Mouse (Mus musculus): ENCODE results near the gene Adam11. TPM values are rescaled to one million over a fixed set of nuclear protein-coding genes. Genes with fewer than 3 reads are reported as not detected.
A peak's percentile ranks its signal among the peaks of the same experiment; 100 is the strongest.

Adam11 gene
- polyA plus RNA-seq, 1 experiment from 2014 or later, result 32.8 TPM

DNA sequence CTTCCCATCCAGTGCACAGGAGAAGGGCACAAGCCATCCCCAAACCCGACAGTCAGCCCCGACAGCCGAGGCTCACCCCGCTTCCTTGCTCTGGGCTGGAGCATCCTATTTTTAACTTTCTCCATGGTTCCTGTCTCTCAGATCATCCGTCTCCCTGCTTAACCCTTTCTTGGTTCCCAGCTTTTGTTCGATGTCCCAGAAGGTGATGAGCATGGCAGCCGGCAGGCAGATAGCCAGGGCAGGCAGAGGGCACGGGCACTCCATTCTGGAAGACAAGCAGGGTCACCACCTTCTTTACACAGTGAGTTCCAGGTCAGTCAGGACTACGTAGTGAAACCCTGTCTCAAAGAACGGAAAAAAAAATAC, 19.7 kb downstream of the Adam11 start:
- Histone ChIP-seq H3K4me1 (replicated peaks) (peaks cover 22% of the 10 kb centered on the region), H3K9me3 (no peaks in the 10 kb centered on the region), H3K27ac (no peak overlapping the region), H3K4me2 (replicated peaks) (no peak overlapping the region), H3K4me3 (replicated peaks) (no peak overlapping the region), H3K36me3 (peaks cover 19% of the 10 kb centered on the region), H3K9ac (replicated peaks) (no peak overlapping the region), H3K27me3 (peaks cover 4% of the 10 kb centered on the region; the same call in 1 of the 2 replicates)
- no peak for ATAC-seq
- 67% methylated on average over 10 of the region's 10 CpGs for WGBS

DNA sequence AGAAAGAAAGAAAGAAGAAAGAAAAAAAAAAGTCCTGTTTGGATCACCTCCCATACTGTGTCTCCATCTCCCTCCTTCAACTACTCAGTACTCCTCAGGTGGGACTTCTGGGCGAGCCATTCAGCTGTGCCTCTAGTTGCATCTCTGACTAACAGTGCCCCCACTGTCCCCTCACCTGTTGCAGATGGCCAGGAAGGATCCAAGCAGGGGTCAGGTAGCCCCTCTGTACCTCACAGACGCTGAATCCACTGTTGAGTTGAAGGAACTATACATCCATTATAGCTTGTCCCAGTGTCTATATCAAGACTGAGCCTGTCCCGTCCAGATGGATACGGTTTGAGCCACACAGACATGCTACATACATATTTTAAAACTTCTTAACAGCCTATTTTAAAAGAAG, 20.3 kb downstream of the Adam11 start:
- 86% methylated on average over 4 of the region's 4 CpGs for WGBS
- peaks cover 16% of the 10 kb centered on the region for H3K4me1 ChIP-seq (replicated peaks)

DNA sequence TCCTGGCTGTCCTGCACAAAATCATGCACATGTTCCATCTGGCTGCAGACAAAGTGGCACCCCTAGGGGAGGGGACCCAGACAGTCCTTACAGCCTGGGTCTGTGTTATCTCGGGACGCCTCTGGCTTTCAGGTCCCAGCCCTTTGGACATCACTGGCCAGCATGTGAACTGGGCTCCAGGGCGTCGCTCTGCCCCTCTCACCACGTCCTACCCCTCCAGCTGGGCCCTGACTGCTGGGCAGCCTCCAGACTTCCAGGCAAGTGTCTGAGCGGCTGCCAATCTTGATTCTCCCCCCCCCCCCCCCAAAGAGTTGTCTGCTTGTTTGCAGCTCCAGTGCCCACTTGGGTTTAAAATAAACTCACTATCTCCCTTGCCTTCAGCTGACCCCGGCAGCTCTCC, 22.2 kb downstream of the Adam11 start:
- 81% methylated on average over 6 of the region's 7 CpGs for WGBS
- H3K36me3 ChIP-seq, result no peaks in the 10 kb centered on the region
- H3K27me3 ChIP-seq, result no peaks in the 10 kb centered on the region
- H3K4me1 ChIP-seq (replicated peaks), result no peaks in the 10 kb centered on the region; the same call in 1 of the 2 replicates
- no peak for ATAC-seq
- H3K9me3 ChIP-seq, result no peaks in the 10 kb centered on the region
- H3K27ac ChIP-seq, result no peak overlapping the region
- no peak overlapping the region for H3K4me3 ChIP-seq (replicated peaks)
- no peak overlapping the region for H3K4me2 ChIP-seq (replicated peaks)
- H3K9ac ChIP-seq (replicated peaks), result no peak overlapping the region

More for the DNA sequence above, 20.3 kb downstream of the Adam11 start:
- H3K27me3 ChIP-seq, result 0 out of 2 replicates have a peak, but pooled peaks cover 1% of the 10 kb centered on the region
- ATAC-seq, result no peak
- H3K27ac ChIP-seq, result no peak overlapping the region
- no peak overlapping the region for H3K4me2 ChIP-seq (replicated peaks)
- H3K36me3 ChIP-seq, result peaks cover 14% of the 10 kb centered on the region
- H3K9me3 ChIP-seq, result no peaks in the 10 kb centered on the region
- H3K4me3 ChIP-seq (replicated peaks), result no peak overlapping the region
- no peak overlapping the region for H3K9ac ChIP-seq (replicated peaks)

DNA sequence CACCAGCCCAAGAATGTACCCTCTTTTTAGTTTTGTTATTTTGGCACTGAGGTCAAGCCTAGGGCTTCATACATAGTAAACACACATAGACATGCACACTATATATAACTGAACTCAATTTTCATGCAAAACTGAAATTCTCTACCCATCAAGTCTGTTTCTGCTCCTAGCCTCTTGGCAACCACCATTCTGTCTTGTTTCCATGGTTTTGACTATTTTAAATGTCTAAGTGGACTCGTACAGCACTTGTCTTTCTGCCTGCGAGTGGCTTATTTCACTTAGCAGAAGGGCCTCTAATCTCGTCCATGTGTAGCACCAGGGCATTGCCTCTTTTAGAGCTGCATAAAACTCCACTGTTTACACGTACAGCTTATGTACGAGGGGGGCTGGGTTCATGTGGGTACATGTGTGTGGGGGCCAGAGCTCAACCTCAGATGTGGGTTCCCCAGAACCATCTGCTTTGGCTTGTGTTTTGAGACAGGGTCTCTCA, 26.5 kb downstream of the Adam11 start:
- H3K27me3 ChIP-seq, result no peaks in the 10 kb centered on the region
- no peaks in the 10 kb centered on the region for H3K36me3 ChIP-seq
- no peaks in the 10 kb centered on the region for H3K9me3 ChIP-seq
- H3K4me2 ChIP-seq (replicated peaks), result no peak overlapping the region
- no peak overlapping the region for H3K9ac ChIP-seq (replicated peaks)
- H3K4me1 ChIP-seq (replicated peaks), result 0 out of 2 replicates have a peak, but pooled peaks cover 3% of the 10 kb centered on the region
- ATAC-seq, result no peak
- WGBS, result 72% methylated on average over 5 of the region's 5 CpGs
- H3K4me3 ChIP-seq (replicated peaks), result no peak overlapping the region
- H3K27ac ChIP-seq, result no peak overlapping the region

DNA sequence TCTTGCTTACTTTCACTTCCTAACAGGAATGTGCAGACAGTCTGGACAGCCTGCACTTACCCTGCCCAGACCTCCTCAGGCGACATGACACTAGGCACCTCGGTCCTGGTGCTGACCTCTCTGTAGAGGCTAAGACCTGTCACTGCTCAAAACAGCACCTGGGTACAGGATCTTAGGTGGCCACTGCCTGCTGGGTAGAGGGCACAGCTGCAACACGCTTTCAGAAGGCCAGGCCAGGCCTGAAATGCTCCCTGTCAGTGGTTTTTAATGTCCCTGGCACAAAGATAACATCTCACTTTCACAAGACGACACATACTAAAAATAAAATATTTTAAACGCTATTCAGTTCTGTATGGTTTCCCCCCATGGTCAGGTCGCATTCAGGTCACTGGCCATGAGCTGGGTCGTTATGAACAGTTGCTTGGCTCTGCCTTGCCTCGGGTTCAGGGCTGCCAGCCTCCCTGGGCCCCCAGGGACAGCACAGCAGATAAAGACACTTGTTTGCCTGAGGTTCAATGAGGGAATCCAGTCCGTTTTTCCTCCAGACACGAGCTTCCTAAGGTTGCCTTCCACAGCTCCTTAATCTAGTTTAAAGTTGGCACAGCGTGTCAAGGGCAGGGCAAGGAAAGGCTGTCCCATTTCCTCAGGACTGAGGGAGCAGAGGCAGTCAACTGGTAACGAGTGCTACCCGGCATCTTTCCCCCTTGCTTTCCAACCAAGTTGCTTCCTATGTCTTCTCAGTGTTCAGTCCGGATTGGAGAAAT, 30.6 kb downstream of the Adam11 start:
- ATAC-seq, result no peak
- WGBS, result 70% methylated on average over 14 of the region's 14 CpGs
- Histone ChIP-seq H3K27ac (no peak overlapping the region), H3K36me3 (0 out of 2 replicates have a peak, but pooled peaks cover 4% of the 10 kb centered on the region), H3K4me2 (replicated peaks) (no peak overlapping the region), H3K4me3 (replicated peaks) (no peak overlapping the region), H3K9me3 (no peaks in the 10 kb centered on the region), H3K27me3 (no peaks in the 10 kb centered on the region), H3K4me1 (replicated peaks) (0 out of 2 replicates have a peak, but pooled peaks cover 3% of the 10 kb centered on the region), H3K9ac (replicated peaks) (no peak overlapping the region)

DNA sequence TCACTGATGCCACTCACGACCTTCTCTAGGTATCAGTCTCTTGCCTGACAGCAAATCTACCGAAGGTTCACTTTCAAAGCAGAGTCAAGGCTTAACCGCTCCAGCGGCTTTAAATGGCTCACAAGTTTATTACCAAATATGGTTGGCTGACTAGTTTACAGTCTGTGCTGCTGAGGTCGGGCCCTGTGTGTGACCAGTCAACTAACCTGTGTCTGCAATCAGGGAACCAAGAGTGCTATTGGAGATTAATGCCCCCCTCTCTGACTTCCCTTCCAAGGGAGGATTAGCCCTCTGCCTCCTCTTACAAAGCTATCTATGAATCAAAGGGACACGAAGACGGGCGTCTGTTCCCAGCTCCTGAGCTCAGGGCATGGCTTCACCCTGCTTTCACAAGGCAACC, 32.9 kb downstream of the Adam11 start:
- Histone ChIP-seq H3K9me3 (no peaks in the 10 kb centered on the region), H3K4me2 (replicated peaks) (no peak overlapping the region), H3K27ac (no peak overlapping the region), H3K9ac (replicated peaks) (no peak overlapping the region), H3K4me3 (replicated peaks) (no peak overlapping the region), H3K4me1 (replicated peaks) (0 out of 2 replicates have a peak, but pooled peaks cover 3% of the 10 kb centered on the region), H3K36me3 (peaks cover 21% of the 10 kb centered on the region), H3K27me3 (no peaks in the 10 kb centered on the region)
- no peak for ATAC-seq
- WGBS, result 47% methylated on average over 8 of the region's 8 CpGs

DNA sequence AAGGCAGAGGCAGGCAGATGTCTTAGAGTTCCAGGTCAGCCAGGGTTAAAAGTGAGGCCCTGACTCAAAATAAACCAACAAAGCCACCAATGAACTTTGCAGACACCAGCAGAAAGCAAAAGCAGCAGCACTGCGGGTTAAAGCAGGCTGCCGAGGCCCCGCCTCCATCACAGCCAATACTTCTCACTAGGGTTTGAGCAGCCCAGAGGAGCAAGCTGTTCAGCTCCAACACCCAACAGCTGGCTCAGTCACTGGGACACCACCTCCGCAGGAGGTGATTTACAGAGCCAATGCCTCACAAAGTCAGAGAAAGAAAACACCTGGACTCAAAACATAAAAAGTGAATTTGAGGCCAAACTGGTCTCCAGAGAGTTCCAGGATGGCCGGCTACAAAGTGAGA, 42.2 kb downstream of the Adam11 start:
- H3K9me3 ChIP-seq, result 0 out of 2 replicates have a peak, but pooled peaks cover 4% of the 10 kb centered on the region
- peaks cover 54% of the 10 kb centered on the region for H3K36me3 ChIP-seq
- H3K27ac ChIP-seq, result no peak overlapping the region
- no peak for ATAC-seq
- no peaks in the 10 kb centered on the region for H3K27me3 ChIP-seq
- no peaks in the 10 kb centered on the region for H3K4me1 ChIP-seq (replicated peaks)
- H3K4me2 ChIP-seq (replicated peaks), result no peak overlapping the region
- no peak overlapping the region for H3K9ac ChIP-seq (replicated peaks)
- no peak overlapping the region for H3K4me3 ChIP-seq (replicated peaks)
- WGBS, result 88% methylated on average over 5 of the region's 5 CpGs

DNA sequence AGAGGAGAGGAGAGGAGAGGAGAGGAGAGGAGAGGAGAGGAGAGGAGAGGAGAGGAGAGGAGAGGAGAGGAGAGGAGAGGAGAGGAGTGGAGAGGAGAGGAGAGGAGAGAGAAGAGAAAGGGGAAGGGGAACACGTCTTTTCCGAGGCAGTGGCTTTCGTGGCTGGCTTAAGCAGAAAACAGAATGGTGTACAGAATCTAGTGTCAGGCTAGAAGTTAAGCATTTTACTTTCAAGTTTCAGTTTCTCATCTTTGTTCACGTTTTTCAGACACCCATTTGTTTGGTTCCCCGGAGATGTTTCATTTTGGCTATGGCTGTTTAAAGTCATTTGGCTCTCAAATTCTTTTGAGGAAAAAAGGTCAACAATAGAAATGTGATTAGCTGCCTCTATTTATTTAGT, 47.0 kb downstream of the Adam11 start:
- H3K27me3 ChIP-seq, result no peaks in the 10 kb centered on the region
- 0 out of 2 replicates have a peak, but pooled peaks cover 4% of the 10 kb centered on the region for H3K9me3 ChIP-seq
- H3K4me3 ChIP-seq (replicated peaks), result no peak overlapping the region
- no peak overlapping the region for H3K4me2 ChIP-seq (replicated peaks)
- 79% methylated on average over 5 of the region's 5 CpGs for WGBS
- no peak overlapping the region for H3K9ac ChIP-seq (replicated peaks)
- peaks cover 4% of the 10 kb centered on the region; the same call in 1 of the 2 replicates for H3K4me1 ChIP-seq (replicated peaks)
- no peak overlapping the region for H3K27ac ChIP-seq
- peaks cover 14% of the 10 kb centered on the region for H3K36me3 ChIP-seq
- ATAC-seq, result no peak

DNA sequence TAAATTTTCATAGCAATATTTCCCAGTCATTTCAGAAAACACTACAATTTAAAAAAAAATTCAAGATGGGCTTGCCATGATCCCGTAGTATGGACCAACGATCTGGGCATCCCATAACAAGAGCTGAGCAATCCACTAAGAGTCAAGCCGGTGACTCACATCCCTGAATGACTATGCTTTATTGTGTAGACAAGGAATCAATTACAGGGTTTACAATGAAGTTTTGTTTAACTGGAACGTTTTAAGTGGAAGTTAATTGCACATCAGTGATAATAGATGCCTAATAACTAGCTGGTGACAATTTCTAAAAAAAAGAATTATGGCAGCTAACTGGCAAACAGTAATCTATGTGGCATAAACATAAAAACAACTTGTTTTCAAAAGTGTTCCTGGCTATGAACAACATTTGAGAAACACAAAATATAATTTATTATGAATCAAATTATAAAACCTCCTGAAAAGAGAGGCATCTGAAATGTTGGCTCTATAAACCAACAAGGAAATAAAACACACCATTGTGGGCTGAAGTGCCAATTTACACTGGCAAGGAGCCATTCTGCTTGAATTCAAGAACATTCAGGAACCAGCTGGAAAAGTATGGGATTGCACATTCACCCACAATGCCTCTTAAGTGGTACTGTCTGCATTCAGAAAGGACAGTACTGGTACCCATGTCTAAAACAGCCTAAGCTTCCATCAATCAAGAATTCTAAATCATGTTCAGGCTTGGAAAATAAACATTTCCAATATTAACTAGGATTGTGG, 49.7 kb downstream of the Adam11 start:
- Histone ChIP-seq H3K27ac (no peak overlapping the region), H3K27me3 (no peaks in the 10 kb centered on the region), H3K4me2 (replicated peaks) (no peak overlapping the region), H3K9me3 (no peaks in the 10 kb centered on the region), H3K4me3 (replicated peaks) (no peak overlapping the region), H3K4me1 (replicated peaks) (peaks cover 23% of the 10 kb centered on the region), H3K36me3 (no peaks in the 10 kb centered on the region), H3K9ac (replicated peaks) (no peak overlapping the region)
- no peak for ATAC-seq
- 65% methylated on average over 4 of the region's 4 CpGs for WGBS

DNA sequence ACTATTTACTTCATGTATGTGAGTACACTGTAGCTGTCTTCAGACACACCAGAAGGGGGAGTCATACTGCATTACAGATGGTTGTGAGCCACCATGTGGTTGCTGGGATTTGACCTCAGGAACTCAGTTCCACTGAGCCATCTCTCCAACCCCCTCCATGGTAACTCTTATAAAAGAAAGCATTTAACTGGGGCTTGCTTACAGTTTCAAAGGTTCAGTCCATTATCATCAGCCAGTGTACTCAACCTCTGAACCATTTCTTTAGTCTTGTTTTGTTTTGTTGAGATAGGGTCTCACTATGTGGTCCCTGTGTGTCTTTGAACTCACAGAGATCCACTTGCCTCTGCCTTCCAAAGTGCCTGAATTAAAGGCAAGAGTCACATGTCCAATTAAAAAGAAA, 53.6 kb downstream of the Adam11 start:
- Histone ChIP-seq H3K4me2 (replicated peaks) (no peak overlapping the region), H3K9me3 (no peaks in the 10 kb centered on the region), H3K36me3 (no peaks in the 10 kb centered on the region), H3K27me3 (no peaks in the 10 kb centered on the region), H3K4me3 (replicated peaks) (no peak overlapping the region), H3K9ac (replicated peaks) (no peak overlapping the region), H3K4me1 (replicated peaks) (peaks cover 46% of the 10 kb centered on the region), H3K27ac (no peak overlapping the region)
- ATAC-seq, result no peak

DNA sequence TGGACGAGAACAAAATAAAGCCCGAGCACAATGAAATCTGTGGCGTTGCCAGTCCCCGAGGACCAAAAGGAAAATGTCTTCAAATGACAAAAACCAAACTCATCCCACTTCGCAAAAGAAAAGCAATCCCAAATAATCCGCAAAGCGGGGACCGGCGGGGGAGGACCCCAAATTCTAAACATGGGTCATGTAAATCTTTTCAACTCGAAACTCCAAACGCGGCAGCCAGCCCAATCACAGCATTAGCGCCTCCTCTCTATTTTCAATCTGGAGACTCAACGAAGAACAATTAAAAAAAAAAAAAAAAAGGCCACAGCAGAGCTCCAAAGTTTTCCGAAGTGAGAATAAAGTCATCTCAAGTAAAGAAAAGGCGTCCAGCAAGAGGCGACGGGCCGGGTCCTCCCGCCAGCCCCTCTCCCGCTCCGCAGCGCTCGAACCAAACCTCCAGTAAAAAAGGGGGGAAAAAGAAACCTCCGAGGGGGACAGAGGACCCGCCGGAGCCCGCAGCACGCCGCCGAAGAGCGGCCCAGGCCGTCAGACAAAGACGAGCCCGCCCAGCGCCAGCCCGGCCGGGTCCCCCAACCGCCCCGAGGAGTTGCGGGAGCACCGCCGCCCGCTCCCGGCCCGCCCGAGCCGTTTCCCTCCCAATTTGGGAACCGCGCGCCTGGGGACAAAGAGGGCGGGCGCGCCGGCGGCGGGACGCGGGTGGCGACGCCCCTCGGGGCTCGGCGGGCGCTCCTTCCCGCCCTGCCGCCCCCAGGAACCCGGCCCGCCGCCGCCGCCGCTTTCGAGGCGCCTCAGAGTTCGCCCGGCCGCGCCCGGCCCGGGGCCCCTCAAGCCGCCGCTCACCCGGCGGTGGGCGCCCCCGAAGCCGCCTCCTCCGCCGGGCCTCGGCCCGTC, 57.1 kb downstream of the Adam11 start:
- Histone ChIP-seq H3K4me1 (replicated peaks) (peaks cover 46% of the 10 kb centered on the region), H3K36me3 (no peaks in the 10 kb centered on the region), H3K4me3 (replicated peaks) (peak overlapping the region; percentile 86), H3K27ac (peak overlapping the region; percentile 96), H3K9me3 (no peaks in the 10 kb centered on the region), H3K4me2 (replicated peaks) (peak overlapping the region; percentile 91), H3K9ac (replicated peaks) (peak overlapping the region; percentile 93), H3K27me3 (peaks cover 17% of the 10 kb centered on the region)
- WGBS, result under 1% methylated on average over 63 of the region's 92 CpGs
- peak; percentile 74 for ATAC-seq
